Mouse (Mus musculus) kidney, embryonic 15.5 days (tissue): ENCODE results near the gene Cd2bp2. TPM values are rescaled to one million over a fixed set of nuclear protein-coding genes. Genes with fewer than 3 reads are reported as not detected.

ENCODE experiments used
- ATAC-seq: fragments of 200-750 bp; cut with Nextera tagmentation; replicated peaks from 2 replicates; pipeline ENCODE4 v1.8.0; 2017; ENCODE audit warnings: moderate TSS enrichment; ENCODE audit not compliant: low FRiP score
- H3K27ac ChIP-seq: fragments of 300-500 bp; sonication (generic); 2 replicates; pipeline ENCODE4 v1.5.1; 2015; ENCODE audit warnings: mild to moderate bottlenecking, inconsistent platforms
- H3K27me3 ChIP-seq: fragments of 300-500 bp; sonication (generic); 2 replicates; pipeline ENCODE4 v1.6.1; 2015; ENCODE audit warnings: inconsistent platforms
- H3K36me3 ChIP-seq: fragments of 300-500 bp; sonication (generic); 2 replicates; pipeline ENCODE4 v1.6.1; 2015; ENCODE audit warnings: inconsistent platforms
- H3K4me1 ChIP-seq: fragments of 300-500 bp; sonication (generic); 2 replicates; pipeline ENCODE4 v1.6.1; 2015; ENCODE audit warnings: inconsistent platforms
- H3K4me2 ChIP-seq: fragments of 300-500 bp; sonication (generic); 2 replicates; pipeline ENCODE4 v1.6.1; 2015; ENCODE audit warnings: moderate library complexity, mild to moderate bottlenecking, inconsistent platforms
- H3K4me3 ChIP-seq: fragments of 300-500 bp; sonication (generic); replicated peaks from 2 replicates; pipeline ENCODE4 v1.5.1; 2015; ENCODE audit warnings: mild to moderate bottlenecking, inconsistent platforms
- H3K9ac ChIP-seq: fragments of 300-500 bp; sonication (generic); 2 replicates; pipeline ENCODE4 v1.6.1; 2015; ENCODE audit warnings: mild to moderate bottlenecking, inconsistent platforms
- H3K9me3 ChIP-seq: fragments of 300-500 bp; sonication (generic); replicated peaks from 2 replicates; pipeline ENCODE4 v1.6.1; 2016; ENCODE audit warnings: inconsistent platforms
- WGBS: fragments of 180-500 bp; shearing (Covaris S2); methylation state at CpG from one replicate; pipeline ENCODE4 v1.1.7; 2015; ENCODE audit warnings: mixed read lengths; 5-methylcytosine and 5-hydroxymethylcytosine counted together
- polyA plus RNA-seq: library from polyadenylated mRNA; unstranded; fragments of >200 nt; fragmentation: Nextera tagmentation; extraction: Ambion mirVana; gene quantifications from 2 replicates; pipeline ENCODE4 v1.2.1, GENCODE M21; 2015

Gene Cd2bp2
- polyA plus RNA-seq, 1 experiment from 2014 or later, result 66.6 TPM

GRCm38 (mm10) chr7:127228615-127229303 is 32.9 kb upstream of the Cd2bp2 start:
- Histone ChIP-seq H3K9ac (no peak overlapping the region), H3K27me3 (no peaks in the 10 kb centered on the region), H3K27ac (no peak overlapping the region), H3K4me2 (no peak overlapping the region), H3K4me3 (no peak overlapping the region), H3K4me1 (peaks cover 24% of the 10 kb centered on the region), H3K9me3 (no peaks in the 10 kb centered on the region), H3K36me3 (peaks cover 16% of the 10 kb centered on the region)
- ATAC-seq, result no peak
- 63% methylated on average over 4 of the region's 4 CpGs for WGBS

GRCm38 (mm10) chr7:127225147-127225995 is 29.5 kb upstream of the Cd2bp2 start:
- H3K4me1 ChIP-seq, result peaks cover 7% of the 10 kb centered on the region
- no peak; the same call in 1 of the 2 replicates for ATAC-seq
- peaks cover 8% of the 10 kb centered on the region for H3K36me3 ChIP-seq
- no peaks in the 10 kb centered on the region for H3K9me3 ChIP-seq
- no peak overlapping the region for H3K9ac ChIP-seq
- H3K27me3 ChIP-seq, result no peaks in the 10 kb centered on the region
- H3K27ac ChIP-seq, result no peak overlapping the region
- H3K4me3 ChIP-seq, result no peak overlapping the region
- WGBS, result 92% methylated on average over 11 of the region's 11 CpGs
- no peak overlapping the region for H3K4me2 ChIP-seq

- Histone ChIP-seq H3K4me1 (no peaks in the 10 kb centered on the region), H3K36me3 (peaks cover under 1% of the 10 kb centered on the region), H3K4me3 (no peak overlapping the region), H3K27ac (no peak overlapping the region), H3K9me3 (no peaks in the 10 kb centered on the region), H3K9ac (no peak overlapping the region), H3K4me2 (no peak overlapping the region), H3K27me3 (no peaks in the 10 kb centered on the region)
- 82% methylated on average over 6 of the region's 6 CpGs for WGBS
- ATAC-seq, result no peak
Measured at GRCm38 (mm10) chr7:127224616-127225015, 28.8 kb upstream of the Cd2bp2 start.

- Histone ChIP-seq H3K27ac (no peak overlapping the region), H3K4me1 (no peaks in the 10 kb centered on the region), H3K36me3 (no peaks in the 10 kb centered on the region), H3K9me3 (no peaks in the 10 kb centered on the region), H3K4me3 (no peak overlapping the region), H3K4me2 (no peak overlapping the region), H3K27me3 (no peaks in the 10 kb centered on the region), H3K9ac (no peak overlapping the region)
- 81% methylated on average over 6 of the region's 6 CpGs for WGBS
- no peak for ATAC-seq
Measured at GRCm38 (mm10) chr7:127223515-127224478, 27.9 kb upstream of the Cd2bp2 start.

GRCm38 (mm10) chr7:127223106-127223505 is 27.3 kb upstream of the Cd2bp2 start:
- H3K27me3 ChIP-seq, result no peaks in the 10 kb centered on the region
- 95% methylated on average over 3 of the region's 3 CpGs for WGBS
- no peak overlapping the region for H3K4me2 ChIP-seq
- H3K36me3 ChIP-seq, result no peaks in the 10 kb centered on the region
- H3K4me3 ChIP-seq, result no peak overlapping the region
- H3K27ac ChIP-seq, result no peak overlapping the region
- ATAC-seq, result no peak
- H3K9ac ChIP-seq, result no peak overlapping the region
- no peaks in the 10 kb centered on the region for H3K4me1 ChIP-seq
- no peaks in the 10 kb centered on the region for H3K9me3 ChIP-seq

- no peaks in the 10 kb centered on the region for H3K36me3 ChIP-seq
- H3K27me3 ChIP-seq, result no peaks in the 10 kb centered on the region
- H3K9me3 ChIP-seq, result no peaks in the 10 kb centered on the region
- no peak overlapping the region for H3K27ac ChIP-seq
- 72% methylated on average over 6 of the region's 6 CpGs for WGBS
- H3K9ac ChIP-seq, result no peak overlapping the region
- ATAC-seq, result no peak
- H3K4me3 ChIP-seq, result no peak overlapping the region
- H3K4me2 ChIP-seq, result no peak overlapping the region
- H3K4me1 ChIP-seq, result peaks cover 4% of the 10 kb centered on the region
Measured at GRCm38 (mm10) chr7:127220440-127220839, 24.6 kb upstream of the Cd2bp2 start.

GRCm38 (mm10) chr7:127218670-127219069 is 22.8 kb upstream of the Cd2bp2 start:
- H3K27me3 ChIP-seq, result 0 out of 2 replicates have a peak, but pooled peaks cover 5% of the 10 kb centered on the region
- ATAC-seq, result no peak
- no peak overlapping the region for H3K4me3 ChIP-seq
- H3K4me1 ChIP-seq, result peaks cover 21% of the 10 kb centered on the region
- no peaks in the 10 kb centered on the region for H3K36me3 ChIP-seq
- H3K9ac ChIP-seq, result no peak overlapping the region
- 90% methylated on average over 4 of the region's 4 CpGs for WGBS
- H3K9me3 ChIP-seq, result no peaks in the 10 kb centered on the region
- no peak overlapping the region for H3K4me2 ChIP-seq
- H3K27ac ChIP-seq, result no peak overlapping the region

GRCm38 (mm10) chr7:127217901-127218642 is 22.2 kb upstream of the Cd2bp2 start:
- H3K4me2 ChIP-seq, result no peak overlapping the region
- no peak overlapping the region for H3K27ac ChIP-seq
- no peaks in the 10 kb centered on the region for H3K9me3 ChIP-seq
- H3K4me1 ChIP-seq, result peaks cover 21% of the 10 kb centered on the region
- H3K36me3 ChIP-seq, result no peaks in the 10 kb centered on the region
- H3K27me3 ChIP-seq, result 0 out of 2 replicates have a peak, but pooled peaks cover 5% of the 10 kb centered on the region
- no peak overlapping the region for H3K9ac ChIP-seq
- H3K4me3 ChIP-seq, result no peak overlapping the region
- WGBS, result 81% methylated on average over 10 of the region's 10 CpGs
- ATAC-seq, result no peak

GRCm38 (mm10) chr7:127217475-127217874 is 21.6 kb upstream of the Cd2bp2 start:
- Histone ChIP-seq H3K4me2 (no peak overlapping the region), H3K27me3 (peaks cover 5% of the 10 kb centered on the region; the same call in 1 of the 2 replicates), H3K9ac (no peak overlapping the region), H3K9me3 (no peaks in the 10 kb centered on the region), H3K4me1 (peaks cover 21% of the 10 kb centered on the region), H3K27ac (no peak overlapping the region), H3K36me3 (no peaks in the 10 kb centered on the region), H3K4me3 (no peak overlapping the region)
- WGBS, result 80% methylated on average over 6 of the region's 6 CpGs
- no peak for ATAC-seq

GRCm38 (mm10) chr7:127216307-127216706 is 20.5 kb upstream of the Cd2bp2 start:
- Histone ChIP-seq H3K27ac (no peak overlapping the region), H3K4me2 (no peak overlapping the region), H3K4me1 (peaks cover 21% of the 10 kb centered on the region), H3K9me3 (no peaks in the 10 kb centered on the region), H3K4me3 (no peak overlapping the region), H3K9ac (no peak overlapping the region), H3K36me3 (no peaks in the 10 kb centered on the region), H3K27me3 (peaks cover 5% of the 10 kb centered on the region; the same call in 1 of the 2 replicates)
- ATAC-seq, result no peak
- 79% methylated on average over 5 of the region's 5 CpGs for WGBS
